Mouse (Mus musculus): ENCODE results near the gene Ddx4.
"Not testable (repeated sequence)": the region's sequence is repeated elsewhere in the genome, so short reads cannot be mapped to it uniquely, and the experiment has no call there.

The Ddx4 gene

GRCm38 (mm10) chr13:112636498-112636897, 15.8 kb downstream of the Ddx4 start:
- no peak for ATAC-seq (ENCODE audit: low TSS enrichment)

DNA sequence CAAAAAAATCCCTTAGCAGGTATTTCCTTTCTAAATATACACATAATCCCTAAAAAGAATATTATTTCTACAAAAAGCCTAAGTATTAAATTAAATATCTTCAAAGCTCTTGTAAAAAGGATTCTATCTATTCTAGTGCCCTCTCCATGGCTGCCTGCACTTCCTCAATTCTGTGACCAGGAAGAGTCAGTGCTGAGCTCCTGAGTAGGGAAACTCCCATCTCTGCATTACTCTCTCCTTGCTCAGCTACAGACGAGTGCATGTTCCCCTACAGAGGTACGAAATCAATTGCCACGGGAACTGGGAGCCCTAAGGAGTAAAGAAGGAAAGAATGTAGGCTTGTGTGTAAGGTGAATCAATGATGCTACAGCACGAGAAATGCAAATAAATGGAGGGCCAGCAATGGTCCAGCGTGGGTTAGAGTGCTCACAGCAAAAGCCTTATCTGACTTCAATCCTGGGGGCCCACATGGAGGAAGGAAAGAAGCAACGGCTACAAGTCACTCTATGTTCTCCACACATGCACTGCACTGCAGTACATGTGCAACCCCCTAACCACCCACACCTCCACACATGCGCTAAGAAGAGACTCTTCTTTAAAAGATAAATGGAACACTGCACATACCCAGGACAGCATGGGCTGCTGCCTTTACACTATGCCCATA, 17.0 kb downstream of the Ddx4 start:
- no peak for ATAC-seq (ENCODE audit: low TSS enrichment)

DNA sequence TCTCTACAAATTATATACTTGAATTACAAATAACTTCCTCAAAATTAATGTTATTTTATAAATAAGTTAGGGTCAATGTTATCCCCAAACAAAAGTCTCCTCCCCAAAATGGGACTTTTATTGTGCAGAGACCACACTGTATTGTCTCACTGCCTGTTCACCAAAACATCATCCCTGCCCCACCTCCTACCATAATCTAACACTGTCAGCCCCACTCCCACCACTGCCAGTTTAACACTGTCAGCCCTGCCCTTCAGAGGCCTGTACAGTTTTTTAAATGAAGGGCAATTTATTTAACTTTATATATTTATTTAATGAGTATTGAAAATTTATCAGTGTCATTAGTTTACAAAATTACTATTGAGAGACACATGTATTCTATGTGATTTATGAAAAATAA, 26.7 kb downstream of the Ddx4 start:
- no peak for ATAC-seq (ENCODE audit: low TSS enrichment)

GRCm38 (mm10) chr13:112624622-112625021, 27.7 kb downstream of the Ddx4 start:
- no peak for ATAC-seq (ENCODE audit: low TSS enrichment)

- ATAC-seq (ENCODE audit: low TSS enrichment): no peak
Measured at GRCm38 (mm10) chr13:112623656-112624055, 28.6 kb downstream of the Ddx4 start.

GRCm38 (mm10) chr13:112621592-112621991, 30.7 kb downstream of the Ddx4 start:
- ATAC-seq (ENCODE audit: low TSS enrichment): no peak

- ATAC-seq (ENCODE audit: low TSS enrichment): no peak
Measured at GRCm38 (mm10) chr13:112608606-112609005, 43.7 kb downstream of the Ddx4 start.

GRCm38 (mm10) chr13:112604411-112604810, 47.9 kb downstream of the Ddx4 start:
- ATAC-seq (ENCODE audit: low TSS enrichment): no peak

- ATAC-seq (ENCODE audit: low TSS enrichment): no peak
Measured at GRCm38 (mm10) chr13:112603839-112604238, 48.4 kb downstream of the Ddx4 start.

GRCm38 (mm10) chr13:112602607-112603006, 49.7 kb downstream of the Ddx4 start:
- no peak for ATAC-seq (ENCODE audit: low TSS enrichment)

GRCm38 (mm10) chr13:112594260-112594659, 58.0 kb downstream of the Ddx4 start, which contains the start of gene Il31ra:
Il31ra (minus strand) TSS chr13:112594360.
- ATAC-seq (ENCODE audit: low TSS enrichment): not testable (repeated sequence)

DNA sequence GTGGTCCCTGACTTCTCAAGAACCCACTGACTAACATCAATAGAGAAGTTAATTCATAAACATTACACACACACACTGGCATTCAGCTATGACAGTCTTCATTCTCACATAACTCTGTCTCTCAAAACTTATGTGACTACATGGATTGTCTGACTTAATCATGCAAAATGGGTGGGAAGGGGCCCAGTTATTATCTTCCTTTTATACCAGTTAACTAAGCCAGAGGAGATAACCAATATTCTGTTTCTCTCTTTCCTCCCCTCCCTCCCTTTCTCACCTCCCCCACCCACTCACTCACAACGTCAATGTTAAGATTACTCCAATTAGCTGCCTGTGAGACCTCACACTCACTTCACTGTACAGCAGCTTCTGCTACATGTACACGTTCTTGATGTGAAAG, 62.0 kb downstream of the Ddx4 start:
- ATAC-seq (ENCODE audit: low TSS enrichment): no peak

DNA sequence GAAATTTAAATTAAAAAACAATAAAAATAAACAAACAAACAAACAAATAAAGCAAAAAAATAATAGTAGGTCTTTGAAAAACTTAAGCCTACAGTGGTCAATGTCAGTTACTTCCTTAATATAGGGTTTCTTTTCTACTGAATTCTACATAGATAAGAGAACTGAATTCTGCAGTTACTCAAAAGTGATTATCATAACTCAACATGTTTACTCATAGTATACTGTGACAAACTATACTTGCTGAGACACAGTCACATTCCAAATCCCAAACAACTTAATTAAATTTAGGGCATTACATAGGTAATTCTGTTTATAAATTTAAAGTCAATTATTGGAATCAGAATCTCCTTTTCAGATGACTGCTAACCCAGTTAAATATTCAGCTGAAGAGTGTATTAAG, 62.6 kb downstream of the Ddx4 start:
- ATAC-seq (ENCODE audit: low TSS enrichment): no peak

GRCm38 (mm10) chr13:112584556-112585237, 67.6 kb downstream of the Ddx4 start:
- ATAC-seq (ENCODE audit: low TSS enrichment): no peak

DNA sequence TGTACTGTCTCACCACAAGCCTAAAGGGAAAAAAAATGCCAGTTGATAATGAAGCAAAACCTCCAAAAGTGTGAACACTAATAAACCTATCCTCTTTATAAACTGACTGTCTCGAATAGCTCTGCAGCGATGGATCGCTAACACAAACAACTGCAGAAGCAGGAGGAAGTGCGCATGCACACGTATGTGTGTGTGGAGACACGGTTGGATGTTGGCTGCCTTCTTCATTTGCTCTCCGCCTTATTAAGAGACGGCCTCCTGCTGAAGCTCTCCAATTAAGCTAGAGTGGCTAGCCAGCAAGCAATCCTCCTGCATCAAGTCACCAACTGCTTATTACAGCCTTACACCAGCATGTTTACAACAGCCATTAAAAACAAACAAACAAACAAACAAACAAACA, 70.0 kb downstream of the Ddx4 start:
- no peak for ATAC-seq (ENCODE audit: low TSS enrichment)

- no peak for ATAC-seq (ENCODE audit: low TSS enrichment)
Measured at GRCm38 (mm10) chr13:112581796-112582195, 70.5 kb downstream of the Ddx4 start.

GRCm38 (mm10) chr13:112580590-112581320, 71.5 kb downstream of the Ddx4 start:
- ATAC-seq (ENCODE audit: low TSS enrichment): no peak

DNA sequence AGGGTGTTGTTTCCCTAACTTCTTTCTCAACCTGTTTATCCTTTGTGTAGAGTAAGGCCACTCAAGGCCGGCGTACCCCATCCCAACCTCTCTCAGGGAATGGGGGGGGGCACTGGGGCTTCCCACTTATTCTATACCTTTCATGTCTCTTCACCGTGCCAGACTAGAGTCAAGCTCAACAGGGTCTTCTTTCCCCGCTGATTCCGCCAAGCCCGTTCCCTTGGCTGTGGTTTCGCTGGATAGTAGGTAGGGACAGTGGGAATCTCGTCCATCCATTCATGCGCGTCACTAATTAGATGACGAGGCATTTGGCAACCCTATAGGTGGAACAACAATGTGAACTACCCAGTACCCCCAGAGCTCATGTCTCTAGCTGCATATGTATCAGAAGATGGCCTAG, 74.2 kb downstream of the Ddx4 start:
- not testable (repeated sequence) for ATAC-seq (ENCODE audit: low TSS enrichment)

GRCm38 (mm10) chr13:112573800-112574199, 78.5 kb downstream of the Ddx4 start:
- no peak for ATAC-seq (ENCODE audit: low TSS enrichment)

GRCm38 (mm10) chr13:112570768-112571167, 81.5 kb downstream of the Ddx4 start:
- no peak for ATAC-seq (ENCODE audit: low TSS enrichment)

DNA sequence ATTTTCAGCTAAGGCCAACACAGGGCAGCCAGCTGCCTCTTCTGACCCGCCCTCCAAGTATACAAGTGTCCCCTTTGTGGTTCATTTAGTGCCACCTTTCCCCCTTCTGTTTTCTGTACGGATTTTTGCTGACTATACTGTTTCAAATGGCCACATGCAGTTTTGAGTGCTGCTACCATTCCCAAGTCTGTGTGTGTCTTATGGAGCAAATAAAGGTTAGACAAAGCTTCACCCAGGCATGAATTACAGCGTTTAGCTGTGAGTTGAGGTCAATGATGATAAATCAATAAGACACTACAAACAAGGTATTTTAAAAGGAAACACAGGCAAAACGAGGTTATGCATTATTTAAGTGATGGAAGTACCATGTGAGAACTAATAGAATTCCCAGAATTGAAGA, 82.7 kb downstream of the Ddx4 start:
- ATAC-seq (ENCODE audit: low TSS enrichment): no peak

DNA sequence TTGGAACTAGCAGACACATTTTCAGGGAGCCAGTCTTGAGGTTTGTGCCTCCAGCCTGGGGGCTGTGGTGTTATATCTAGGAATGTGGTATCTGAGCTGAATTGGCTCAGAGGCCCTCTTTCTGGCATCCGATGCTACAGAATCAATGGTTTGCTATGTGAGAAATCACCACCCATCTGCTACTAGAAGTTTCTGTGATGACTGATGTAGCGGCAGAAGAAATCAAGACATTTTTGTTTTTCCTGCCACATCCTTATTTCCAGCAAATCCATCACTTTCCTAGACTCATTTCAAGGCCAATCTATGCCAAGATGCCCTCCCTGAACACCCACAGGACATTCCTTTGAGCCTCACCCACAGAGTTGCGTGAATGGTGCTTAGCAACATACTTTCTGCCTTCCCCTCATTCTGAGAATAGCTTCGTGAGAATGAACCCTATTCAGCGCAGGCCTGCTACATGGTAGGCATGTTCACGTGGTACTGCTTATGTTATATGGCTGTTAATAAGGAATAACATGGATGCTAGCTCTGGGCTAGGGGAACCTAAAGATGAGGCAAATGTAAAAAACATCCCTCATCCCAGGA, 91.6 kb downstream of the Ddx4 start:
- peak; percentile 79 for ATAC-seq (ENCODE audit: low TSS enrichment)

Data from frontal cortex, adult (tissue).